Mouse (Mus musculus): ENCODE measurements at regions not wholly inside any gene's neighbourhood (a gene's known extent, or its start where the extent isn't known, plus 50 kb on each side); places are given as distances from the start of the nearest gene placed in this dataset.

GRCm38 (mm10) chr2:17942528-17943387, 54.0 kb downstream of the H2al2a start:
- TF ChIP-seq CTCF (IDR thresholded peaks at IDR 0.05; ENCODE audit: borderline replicate concordance, extremely low read depth, insufficient read depth, insufficient read length) (peak; percentile 4; the same call in 1 of the 2 replicates), POLR2A (IDR thresholded peaks at IDR 0.05; ENCODE audit: borderline replicate concordance, extremely low read depth, insufficient read depth, insufficient read length, poor library complexity, severe bottlenecking) (no peak)
